Mouse (Mus musculus): ENCODE data around the gene Wdr6. TPM values are rescaled to one million over a fixed set of nuclear protein-coding genes. Genes with fewer than 3 reads are reported as not detected.

Wdr6 gene
- polyA plus RNA-seq (2014; fragmentation: Illumina TruSeq; extraction: RNeasy Lipid Tissue Mini Kit (QIAGEN cat#74804); ENCODE audit: low read depth, low replicate concordance), result 6.2 TPM

DNA sequence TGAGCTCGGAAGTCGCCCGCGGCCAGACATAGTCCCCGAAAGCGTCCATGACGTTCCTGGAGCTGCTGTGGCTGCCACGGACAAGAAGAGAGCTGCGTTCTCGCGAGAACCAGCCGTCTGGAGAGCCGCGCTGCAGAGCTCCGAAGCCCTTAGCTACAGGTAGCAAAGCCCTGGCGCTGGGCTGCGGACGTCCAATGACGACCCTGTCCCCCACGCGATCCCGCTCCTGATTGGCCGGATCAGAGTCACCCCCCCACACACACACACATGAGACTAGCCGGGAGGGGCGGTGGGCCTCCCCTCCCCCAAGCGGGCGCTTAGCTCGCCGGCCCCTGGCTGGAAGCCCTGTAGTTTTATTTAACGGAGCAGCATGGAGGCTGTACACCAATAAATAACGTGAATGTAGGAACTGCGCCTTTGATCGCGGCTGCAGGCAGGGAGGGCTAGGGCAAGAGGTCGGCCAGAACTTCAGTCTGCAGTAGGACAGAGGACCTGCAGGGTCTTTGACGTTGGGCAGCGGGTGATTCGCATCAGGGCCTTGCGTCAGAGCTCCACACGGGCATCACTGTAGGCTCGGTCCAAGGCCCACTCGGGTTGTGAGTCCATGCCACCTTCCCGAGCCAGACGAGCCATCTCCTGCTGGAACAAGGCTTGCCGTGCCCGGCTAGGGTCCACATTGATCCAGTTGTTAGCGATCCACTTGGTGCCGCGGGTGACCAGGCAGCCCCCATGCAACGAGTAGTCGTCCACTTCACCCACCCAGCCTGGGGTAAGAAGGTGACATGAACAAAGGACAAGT is at the start of gene Wdr6:
Gene Wdr6 (minus strand): TSS at position 195 of the 799 bp plus-strand sequence.

DNA sequence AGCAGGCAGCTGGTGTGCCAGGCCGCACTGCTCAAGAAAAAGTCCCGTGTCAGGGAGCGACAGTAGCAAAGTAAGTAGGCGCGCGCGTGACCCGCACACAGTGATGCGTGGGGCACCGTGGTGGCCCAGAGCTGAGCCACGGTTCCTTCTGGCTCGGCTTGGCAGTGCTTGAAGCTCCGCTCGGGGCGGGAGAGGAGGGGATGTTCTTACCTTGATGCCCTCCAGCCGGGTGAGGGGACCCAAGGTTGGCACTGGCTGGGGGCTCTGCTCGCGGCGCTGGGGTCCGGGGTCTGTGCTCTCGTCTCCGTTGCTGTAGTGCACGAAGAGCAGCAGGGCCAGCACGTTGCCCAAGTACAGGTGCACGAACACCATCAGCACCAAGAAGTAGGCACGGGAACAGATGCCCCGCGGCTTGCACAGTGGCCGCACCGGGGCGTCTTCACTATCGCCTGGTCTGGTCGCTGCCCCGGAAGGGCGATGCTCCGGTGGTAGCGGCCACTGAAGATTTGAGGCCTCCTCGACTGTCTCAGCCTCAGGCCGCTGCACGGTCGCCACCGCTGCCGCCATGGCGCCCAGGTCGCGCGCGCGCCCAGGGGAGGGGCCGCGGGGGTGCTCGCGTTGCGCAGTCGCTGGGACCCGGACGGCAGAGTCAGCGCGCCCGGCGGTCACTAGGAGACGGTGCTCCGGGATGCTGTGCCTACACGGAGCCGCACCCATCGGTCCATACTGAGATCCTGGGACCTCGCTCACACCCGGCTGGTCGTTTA is 18.6 kb upstream of the Wdr6 start, which contains the start of gene P4htm:
Gene P4htm (minus strand): TSS at position 670 of the 767 bp plus-strand sequence.

DNA sequence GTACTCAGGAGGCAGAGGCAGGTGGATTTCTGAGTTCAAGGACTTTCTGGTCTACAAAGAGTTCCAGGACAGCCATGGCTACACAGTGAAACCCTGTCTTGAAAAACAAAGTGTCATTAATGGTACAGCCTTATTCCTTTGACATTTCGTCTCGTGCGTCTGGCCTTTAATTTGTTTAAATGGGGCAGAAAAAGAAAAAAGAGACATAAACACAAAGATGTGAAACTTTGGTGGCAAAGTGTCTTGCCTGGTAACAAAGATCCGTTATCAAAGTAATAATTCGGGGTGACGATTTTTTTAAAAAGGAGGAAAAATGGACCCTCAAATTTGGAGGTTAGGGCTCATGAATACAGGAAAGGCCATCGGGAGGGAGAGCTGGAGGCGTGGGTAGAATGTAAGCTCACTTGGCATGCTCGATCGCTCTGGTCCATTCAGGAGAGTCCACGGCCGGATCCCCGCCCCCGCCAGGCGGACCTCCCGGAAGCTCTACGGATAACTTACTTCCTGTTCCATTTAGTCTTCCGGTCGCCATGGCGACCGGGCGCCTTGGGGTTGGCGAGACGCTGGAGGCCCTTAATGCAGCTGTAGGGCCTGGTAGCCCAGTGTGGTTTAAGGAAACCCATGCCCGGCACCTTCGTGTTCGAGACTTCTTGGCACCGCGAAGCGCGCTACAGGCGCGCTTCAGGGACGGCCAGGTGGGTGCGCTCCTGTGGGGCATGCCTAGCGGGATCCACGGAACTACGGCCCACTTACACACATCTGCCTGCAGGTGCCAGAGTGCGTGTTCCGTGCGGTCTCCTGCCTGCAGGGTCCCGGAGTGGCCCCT is 8.9 kb downstream of the Wdr6 start, which contains the start of gene Dalrd3:
Gene Dalrd3 (plus strand): TSS at position 506 of the 826 bp plus-strand sequence.

DNA sequence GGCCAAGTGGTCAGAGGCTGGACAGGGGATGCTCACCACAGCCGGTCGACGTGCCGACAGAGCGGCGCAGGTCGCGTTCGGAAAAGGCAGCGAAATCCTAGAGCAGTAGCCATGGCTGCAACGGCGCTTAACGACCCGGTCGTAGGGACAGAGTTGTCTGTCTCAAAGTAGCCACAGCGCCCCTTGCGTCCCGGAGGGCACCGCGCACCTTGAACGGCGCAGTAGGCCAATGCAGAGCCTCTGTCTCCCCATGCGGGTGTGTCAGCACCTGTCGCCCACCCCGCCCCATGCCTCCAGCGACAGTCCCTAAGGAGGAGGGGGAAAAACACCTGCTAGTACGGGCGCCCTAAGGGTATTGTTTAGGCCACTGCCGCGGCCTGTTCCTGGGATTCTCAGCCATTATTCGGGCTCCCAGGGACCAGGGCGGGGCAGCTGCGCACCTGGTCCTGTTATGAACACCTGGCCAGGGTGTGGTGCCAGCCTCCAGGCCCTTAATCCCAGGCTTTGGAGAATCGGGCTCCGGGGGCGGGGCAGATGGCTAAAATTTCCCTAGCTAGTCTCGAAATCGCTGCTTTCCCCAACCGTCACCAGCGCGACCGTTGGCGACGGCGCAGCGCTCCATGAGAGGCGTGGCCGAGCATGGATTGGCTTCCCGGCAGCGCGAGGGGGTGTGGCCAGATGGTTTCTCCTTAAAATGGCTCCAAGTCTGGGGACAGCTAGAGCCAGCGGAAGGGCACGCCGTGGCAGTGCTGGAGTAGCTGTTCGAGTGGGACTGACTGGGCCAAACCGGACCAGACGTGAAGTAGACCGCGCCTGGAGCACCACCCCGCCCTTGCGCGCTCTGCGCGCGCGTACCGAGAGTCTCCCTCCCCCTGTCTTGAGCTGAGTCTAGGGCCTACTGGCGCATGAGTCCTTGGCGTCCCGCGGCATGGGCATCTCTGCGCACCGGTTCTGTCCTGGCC is 11.4 kb downstream of the Wdr6 start, which contains the start of gene Ndufaf3:
Gene Ndufaf3 (minus strand): TSS at position 620 of the 962 bp plus-strand sequence.

DNA sequence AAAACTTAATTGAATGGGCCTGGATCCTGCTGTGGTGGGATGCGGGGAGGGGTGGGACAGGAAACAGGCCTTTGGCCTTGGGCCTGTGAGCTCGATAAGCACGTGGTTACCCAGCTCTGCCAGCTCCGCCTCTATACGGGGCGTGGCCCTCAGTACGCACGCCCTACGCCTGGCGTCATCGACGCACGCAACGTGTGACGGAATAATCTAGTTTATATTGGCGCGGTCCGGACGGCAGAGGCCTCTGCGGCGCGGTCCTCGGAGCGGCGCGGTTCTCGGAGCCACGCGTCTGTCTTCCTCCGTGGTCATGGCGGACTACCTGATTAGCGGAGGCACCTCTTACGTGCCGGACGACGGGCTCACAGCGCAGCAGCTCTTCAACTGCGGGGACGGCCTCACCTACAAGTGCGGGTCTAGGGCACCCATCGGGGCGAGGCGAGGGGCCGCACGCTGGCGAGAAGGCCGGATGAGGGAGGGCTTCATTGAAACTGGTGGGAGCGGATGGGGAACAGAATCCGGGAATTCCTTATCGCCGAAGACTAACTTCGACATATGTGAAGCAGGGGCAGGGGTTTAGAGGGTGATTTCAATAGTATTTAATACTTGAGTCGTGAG is 18.2 kb downstream of the Wdr6 start, which contains the start of gene Impdh2:
Gene Impdh2 (plus strand): TSS at position 60 of the 615 bp plus-strand sequence.

Other genes with a start within 250 kb of the Wdr6 start
- gene Gpx1, start 239.8 kb downstream of the Wdr6 start, polyA plus RNA-seq (2014; fragmentation: Illumina TruSeq; extraction: RNeasy Lipid Tissue Mini Kit (QIAGEN cat#74804); ENCODE audit: low read depth, low replicate concordance), result 21.4 TPM
- gene Usp4, start 230.9 kb downstream of the Wdr6 start, polyA plus RNA-seq (2014; fragmentation: Illumina TruSeq; extraction: RNeasy Lipid Tissue Mini Kit (QIAGEN cat#74804); ENCODE audit: low read depth, low replicate concordance), result 66.7 TPM
- gene 1700102P08Rik, start 185.9 kb downstream of the Wdr6 start, polyA plus RNA-seq (2014; fragmentation: Illumina TruSeq; extraction: RNeasy Lipid Tissue Mini Kit (QIAGEN cat#74804); ENCODE audit: low read depth, low replicate concordance), result 1.2 TPM
- not detected for gene Ccdc36, start 150.3 kb downstream of the Wdr6 start, polyA plus RNA-seq (2014; fragmentation: Illumina TruSeq; extraction: RNeasy Lipid Tissue Mini Kit (QIAGEN cat#74804); ENCODE audit: low read depth, low replicate concordance)
- not detected for gene BC048562, start 142.3 kb downstream of the Wdr6 start, polyA plus RNA-seq (2014; fragmentation: Illumina TruSeq; extraction: RNeasy Lipid Tissue Mini Kit (QIAGEN cat#74804); ENCODE audit: low read depth, low replicate concordance)
- gene Ccdc71, start 118.2 kb downstream of the Wdr6 start, polyA plus RNA-seq (2014; fragmentation: Illumina TruSeq; extraction: RNeasy Lipid Tissue Mini Kit (QIAGEN cat#74804); ENCODE audit: low read depth, low replicate concordance), result 6.2 TPM
- 1.5 TPM for gene Klhdc8b, start 117.2 kb downstream of the Wdr6 start, polyA plus RNA-seq (2014; fragmentation: Illumina TruSeq; extraction: RNeasy Lipid Tissue Mini Kit (QIAGEN cat#74804); ENCODE audit: low read depth, low replicate concordance)
- gene Lamb2, start 99.0 kb downstream of the Wdr6 start, polyA plus RNA-seq (2014; fragmentation: Illumina TruSeq; extraction: RNeasy Lipid Tissue Mini Kit (QIAGEN cat#74804); ENCODE audit: low read depth, low replicate concordance), result 6.8 TPM
- 18.4 TPM for gene Usp19, start 88.1 kb downstream of the Wdr6 start, polyA plus RNA-seq (2014; fragmentation: Illumina TruSeq; extraction: RNeasy Lipid Tissue Mini Kit (QIAGEN cat#74804); ENCODE audit: low read depth, low replicate concordance)
- gene Qars, start 71.0 kb downstream of the Wdr6 start, polyA plus RNA-seq (2014; fragmentation: Illumina TruSeq; extraction: RNeasy Lipid Tissue Mini Kit (QIAGEN cat#74804); ENCODE audit: low read depth, low replicate concordance), result 95.6 TPM
- 57.8 TPM for gene Qrich1, start 61.9 kb downstream of the Wdr6 start, polyA plus RNA-seq (2014; fragmentation: Illumina TruSeq; extraction: RNeasy Lipid Tissue Mini Kit (QIAGEN cat#74804); ENCODE audit: low read depth, low replicate concordance)
- 26.3 TPM for gene Impdh2, start 18.5 kb downstream of the Wdr6 start, polyA plus RNA-seq (2014; fragmentation: Illumina TruSeq; extraction: RNeasy Lipid Tissue Mini Kit (QIAGEN cat#74804); ENCODE audit: low read depth, low replicate concordance)
- gene Ndufaf3, start 11.3 kb downstream of the Wdr6 start, polyA plus RNA-seq (2014; fragmentation: Illumina TruSeq; extraction: RNeasy Lipid Tissue Mini Kit (QIAGEN cat#74804); ENCODE audit: low read depth, low replicate concordance), result 4.5 TPM
- gene Dalrd3, start 8.9 kb downstream of the Wdr6 start, polyA plus RNA-seq (2014; fragmentation: Illumina TruSeq; extraction: RNeasy Lipid Tissue Mini Kit (QIAGEN cat#74804); ENCODE audit: low read depth, low replicate concordance), result 2.9 TPM
- gene P4htm, start 18.9 kb upstream of the Wdr6 start, polyA plus RNA-seq (2014; fragmentation: Illumina TruSeq; extraction: RNeasy Lipid Tissue Mini Kit (QIAGEN cat#74804); ENCODE audit: low read depth, low replicate concordance), result not detected
- 58.1 TPM for gene Arih2, start 70.6 kb upstream of the Wdr6 start, polyA plus RNA-seq (2014; fragmentation: Illumina TruSeq; extraction: RNeasy Lipid Tissue Mini Kit (QIAGEN cat#74804); ENCODE audit: low read depth, low replicate concordance)
- 111 TPM for gene Slc25a20, start 83.3 kb upstream of the Wdr6 start, polyA plus RNA-seq (2014; fragmentation: Illumina TruSeq; extraction: RNeasy Lipid Tissue Mini Kit (QIAGEN cat#74804); ENCODE audit: low read depth, low replicate concordance)
- 111 TPM for gene Prkar2a, start 110.6 kb upstream of the Wdr6 start, polyA plus RNA-seq (2014; fragmentation: Illumina TruSeq; extraction: RNeasy Lipid Tissue Mini Kit (QIAGEN cat#74804); ENCODE audit: low read depth, low replicate concordance)
- 183 TPM for gene Ip6k2, start 205.1 kb upstream of the Wdr6 start, polyA plus RNA-seq (2014; fragmentation: Illumina TruSeq; extraction: RNeasy Lipid Tissue Mini Kit (QIAGEN cat#74804); ENCODE audit: low read depth, low replicate concordance)
- 0.47 TPM for gene Nckipsd, start 229.6 kb upstream of the Wdr6 start, polyA plus RNA-seq (2014; fragmentation: Illumina TruSeq; extraction: RNeasy Lipid Tissue Mini Kit (QIAGEN cat#74804); ENCODE audit: low read depth, low replicate concordance)
- 0.17 TPM for gene Celsr3, start 247.6 kb upstream of the Wdr6 start, polyA plus RNA-seq (2014; fragmentation: Illumina TruSeq; extraction: RNeasy Lipid Tissue Mini Kit (QIAGEN cat#74804); ENCODE audit: low read depth, low replicate concordance)